Mouse (Mus musculus) embryonic fibroblast, embryonic 13.5 days (primary cell): ENCODE data around the gene Ugt1a5.

ENCODE experiments used
- CTCF ChIP-seq: IDR thresholded peaks from 2 replicates; pipeline ENCODE4 v1.5.1; 2011; ENCODE audit warnings: mild to moderate bottlenecking, control low read depth, low read length, moderate library complexity, borderline replicate concordance; ENCODE audit not compliant: insufficient read depth
- POLR2A ChIP-seq: IDR thresholded peaks from 2 replicates; pipeline ENCODE4 v1.6.1; 2011; ENCODE audit warnings: low read depth, mild to moderate bottlenecking, control low read depth, low read length, moderate library complexity

DNA sequence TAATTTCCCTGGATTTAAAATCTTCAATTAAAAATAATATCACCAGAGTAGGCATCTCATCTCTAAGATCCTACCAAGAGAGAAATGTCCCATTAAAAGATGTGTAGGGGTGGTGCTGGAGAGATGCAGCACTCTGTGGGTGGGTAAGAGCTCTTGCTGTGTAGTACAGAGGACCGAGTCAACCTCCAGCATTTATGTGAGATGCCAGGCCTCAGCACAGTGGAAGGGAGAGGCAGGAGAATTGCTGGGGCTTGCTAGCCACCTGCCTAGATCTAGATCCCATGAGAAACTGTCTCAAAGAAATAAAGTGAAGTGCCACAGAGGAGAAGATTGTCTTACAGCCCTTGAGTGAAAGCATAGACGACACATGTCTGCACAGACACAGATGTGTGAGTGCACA, 50.7 kb downstream of the Ugt1a5 start:
- TF ChIP-seq POLR2A (no peak), CTCF (no peak)
